Mouse (Mus musculus) layer of hippocampus, adult 18-20 months (tissue): ENCODE results near the gene Actr1b. TPM values are rescaled to one million over a fixed set of nuclear protein-coding genes. Genes with fewer than 3 reads are reported as not detected.
"Not testable (repeated sequence)": the region's sequence is repeated elsewhere in the genome, so short reads cannot be mapped to it uniquely, and the experiment has no call there.

Experiments used
- DNase-seq, 2 experiments: peaks; one replicate each; pipeline ENCODE4 v3.0.0; 2022; ENCODE audit warnings: low spot score in 2 of 2
- total RNA-seq, 2 experiments: library from RNA; stranded (reverse); gene quantifications; 2 replicates each; pipeline ENCODE4 v1.2.3; 2021

The Actr1b gene
- total RNA-seq, 2 experiments from 2014 or later: 258 to 284 TPM

DNA sequence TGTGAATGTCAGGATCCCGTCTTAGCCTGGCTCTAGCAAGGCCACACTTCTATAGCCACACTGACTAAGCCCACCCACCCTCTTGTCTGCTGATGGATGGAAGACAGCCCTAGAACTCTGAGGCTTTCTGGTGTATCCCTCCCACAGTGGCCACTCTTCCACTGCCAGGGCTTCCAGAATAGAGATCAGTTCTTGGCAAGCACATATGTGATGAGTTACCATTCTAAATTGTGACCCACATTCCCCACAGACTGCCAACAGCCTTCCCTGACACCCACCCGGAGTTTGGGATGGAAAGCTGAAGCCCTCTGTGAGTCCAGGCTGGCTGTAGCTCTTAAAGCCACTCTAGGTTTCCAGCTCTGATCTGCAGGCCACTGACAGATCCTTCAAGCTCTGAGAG lies 7.1 kb downstream of the Actr1b start:
- DNase-seq: no peak

GRCm38 (mm10) chr1:36697030-36697429 lies 17.2 kb downstream of the Actr1b start:
- DNase-seq: no peak

GRCm38 (mm10) chr1:36696411-36696810 lies 17.8 kb downstream of the Actr1b start:
- no peak for DNase-seq

GRCm38 (mm10) chr1:36694871-36695270 lies 19.4 kb downstream of the Actr1b start:
- DNase-seq: no peak

DNA sequence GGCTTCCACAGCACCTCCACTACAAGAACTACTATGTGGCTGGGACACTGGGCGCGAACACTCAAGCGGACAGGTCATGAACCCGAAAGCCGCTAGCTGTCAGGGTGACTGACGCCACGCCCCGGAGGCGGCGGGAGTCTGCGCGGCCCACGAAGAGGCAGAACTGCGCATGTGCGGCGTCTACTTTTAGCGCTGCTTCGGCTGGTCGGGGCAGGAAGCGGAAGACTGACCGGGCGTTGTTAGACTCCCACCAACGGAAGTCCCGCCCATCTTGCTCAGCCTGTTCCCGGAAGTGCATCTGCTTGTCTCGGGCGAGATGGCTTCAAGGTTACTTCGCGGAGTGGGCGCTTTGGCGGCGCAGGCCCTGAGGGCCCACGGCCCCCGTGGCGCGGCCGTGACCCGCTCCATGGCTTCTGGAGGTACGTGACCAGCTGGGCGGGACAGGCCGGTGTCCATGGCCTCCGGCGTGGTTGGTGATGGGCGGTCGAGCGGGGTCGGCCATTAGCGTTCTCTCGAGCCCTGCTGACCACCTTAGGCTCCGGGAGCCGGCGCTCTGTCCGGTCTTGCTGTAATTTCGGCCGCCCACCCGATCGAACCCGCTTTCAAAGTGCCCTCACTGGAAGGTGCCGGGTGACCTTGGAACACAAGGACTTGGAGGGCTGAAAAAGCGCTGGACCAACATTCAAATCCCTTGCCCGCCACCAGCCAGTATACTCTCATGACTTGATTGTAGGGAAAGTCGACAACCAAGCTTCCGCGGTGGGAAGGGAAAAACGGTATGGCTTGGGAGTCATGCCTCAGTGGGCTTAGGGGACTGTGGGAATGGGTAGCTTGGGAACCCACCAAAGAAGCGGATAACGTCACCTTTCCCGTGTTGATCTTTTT lies 22.7 kb downstream of the Actr1b start, which contains the start of gene Cox5b:
Gene Cox5b (plus strand): TSS at position 179 of the 885 bp plus-strand sequence.
- DNase-seq: peak; percentile 95 to 98

DNA sequence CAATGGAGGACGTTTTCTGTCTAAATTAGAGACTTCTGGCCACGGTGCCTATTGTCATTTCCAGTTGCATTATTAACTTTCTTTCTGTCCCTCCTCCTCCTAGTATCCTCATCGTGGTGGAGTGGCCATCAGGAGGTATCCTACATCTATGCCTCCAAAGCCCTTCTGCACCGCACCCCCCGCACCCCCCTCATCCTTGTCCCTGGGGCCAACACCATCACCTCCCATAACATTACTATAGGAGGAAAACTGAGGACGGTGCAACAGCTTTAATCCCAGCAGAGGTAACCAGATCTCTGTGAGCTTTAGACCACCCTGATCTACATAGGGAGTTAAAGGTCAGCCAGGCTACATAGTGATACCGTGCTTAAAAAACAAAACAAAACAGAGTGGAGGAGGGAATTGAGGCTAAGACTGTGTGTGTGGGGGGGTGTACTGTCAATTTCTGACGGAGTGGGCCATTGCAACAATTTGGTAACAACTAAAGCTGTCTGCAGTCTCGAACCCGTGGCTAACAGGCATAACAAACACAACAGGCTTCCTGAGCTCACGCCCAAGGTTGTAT lies 23.5 kb downstream of the Actr1b start:
- DNase-seq: no peak

DNA sequence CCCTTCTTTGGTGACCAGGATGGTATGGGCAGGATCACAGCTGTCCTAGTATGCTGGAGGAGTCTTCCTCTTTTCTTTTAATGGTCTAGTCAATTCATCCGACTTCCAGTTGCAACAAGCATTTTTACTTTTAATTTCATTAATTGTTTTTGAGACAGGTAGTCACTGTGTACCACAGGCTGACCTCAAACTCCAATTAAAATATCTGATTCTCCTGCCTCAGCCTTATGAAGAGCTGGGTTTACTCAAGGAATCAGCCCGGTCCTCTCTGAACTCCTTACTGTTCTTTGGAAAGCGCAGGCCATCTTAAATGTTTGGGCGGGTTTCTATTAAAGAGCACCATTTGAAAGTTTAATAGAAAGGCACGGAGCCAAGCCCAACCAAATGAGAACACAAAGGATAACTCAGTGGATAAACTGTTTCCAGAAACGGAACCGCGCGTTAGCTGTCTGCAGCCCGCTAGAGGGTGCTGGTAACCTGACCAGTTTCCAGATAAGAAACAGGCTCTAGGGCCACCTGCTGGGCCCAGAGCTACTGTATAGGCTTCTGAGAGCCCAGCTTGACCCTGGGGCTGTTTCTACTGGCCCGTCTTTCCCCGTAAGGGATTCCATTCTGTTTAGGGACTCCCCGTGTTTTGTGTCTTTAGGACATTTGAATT lies 30.3 kb downstream of the Actr1b start:
- DNase-seq: peak; percentile 56 to 90

DNA sequence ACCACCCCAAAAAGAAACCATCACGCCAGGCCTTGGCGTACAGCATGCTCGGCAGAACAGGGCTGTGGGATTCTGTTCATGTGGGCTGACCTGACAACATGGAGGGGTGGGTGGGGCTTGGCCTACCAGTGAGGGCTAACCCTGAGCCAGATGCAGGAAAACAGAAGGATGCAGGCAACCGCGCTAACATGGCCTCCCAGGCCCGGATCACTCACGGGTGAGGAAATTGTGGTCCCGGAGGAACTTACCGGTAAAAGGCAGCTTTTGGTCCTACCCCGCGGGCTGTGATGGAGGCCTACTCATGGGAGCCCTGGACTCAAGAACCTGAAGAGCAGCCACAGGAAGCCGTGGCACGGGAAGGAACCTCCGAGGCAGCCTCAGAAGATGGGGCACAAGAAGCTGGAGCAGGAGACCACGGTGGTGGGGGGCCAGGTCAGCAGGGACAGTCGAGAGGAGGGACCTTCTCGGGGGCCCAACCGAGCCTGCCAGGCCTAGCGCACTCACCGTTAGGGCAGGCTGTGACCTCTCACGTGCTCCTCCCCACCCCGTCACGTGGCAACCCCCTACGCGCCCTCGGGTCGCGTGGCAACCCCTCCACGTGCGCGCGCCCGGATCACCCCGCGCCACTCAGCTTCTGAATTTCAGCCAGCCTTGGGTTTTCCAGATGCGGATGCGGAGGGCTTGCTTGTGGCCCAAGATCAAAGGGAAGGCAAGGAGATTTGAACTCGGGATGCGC lies 31.4 kb downstream of the Actr1b start, which contains the start of gene Fam178b:
Gene Fam178b (minus strand): TSS at position 564 of the 736 bp plus-strand sequence.
- DNase-seq: no peak

GRCm38 (mm10) chr1:36680893-36681292 lies 33.3 kb downstream of the Actr1b start:
- DNase-seq: no peak

- no peak for DNase-seq
Measured at GRCm38 (mm10) chr1:36674936-36675335, 39.3 kb downstream of the Actr1b start.

- DNase-seq: peak in 1 of 2 experiments; percentile 15
Measured at GRCm38 (mm10) chr1:36672648-36673350, 41.4 kb downstream of the Actr1b start.

DNA sequence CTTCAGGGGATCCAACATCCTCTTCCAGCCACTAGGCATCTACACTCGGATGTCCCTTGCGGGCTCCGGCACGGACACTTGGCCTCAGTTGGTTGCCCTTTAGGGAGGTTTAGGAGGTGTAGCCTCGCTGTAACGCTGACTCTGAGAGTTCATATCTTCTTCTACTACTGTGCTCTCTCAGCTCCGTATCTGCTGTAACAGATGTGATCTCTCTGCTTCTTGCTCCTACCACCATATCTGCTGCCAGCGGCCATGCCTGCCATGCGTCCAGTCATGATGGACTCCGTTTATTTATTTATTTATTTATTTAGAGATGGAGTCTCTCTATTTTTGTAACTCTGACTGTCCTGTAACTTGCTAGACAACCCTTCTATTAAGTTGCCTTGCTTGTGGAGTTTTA lies 43.0 kb downstream of the Actr1b start:
- no peak for DNase-seq

GRCm38 (mm10) chr1:36670256-36670655 lies 44.0 kb downstream of the Actr1b start:
- DNase-seq: no peak

- DNase-seq: not testable (repeated sequence)
Measured at GRCm38 (mm10) chr1:36668007-36668406, 46.2 kb downstream of the Actr1b start.

DNA sequence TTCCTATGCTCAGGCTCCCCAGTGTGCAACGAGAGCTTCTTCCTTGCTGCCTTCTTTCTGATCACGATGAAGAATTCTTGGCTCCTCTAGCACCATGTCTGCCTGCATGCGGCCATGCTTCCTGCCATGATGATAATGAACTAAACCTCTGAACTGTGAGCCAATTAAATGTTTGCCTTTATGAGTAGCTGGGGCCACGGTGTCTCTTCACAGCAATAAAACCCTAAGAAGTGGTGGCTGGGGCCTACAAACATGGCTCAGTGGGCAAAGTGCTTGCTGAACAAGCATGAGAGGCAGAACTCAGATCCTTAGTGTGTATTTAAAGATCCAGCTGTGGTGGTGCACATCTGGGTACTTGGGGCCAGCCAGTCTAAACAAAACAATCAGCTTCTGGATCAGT lies 48.3 kb downstream of the Actr1b start:
- no peak for DNase-seq

DNA sequence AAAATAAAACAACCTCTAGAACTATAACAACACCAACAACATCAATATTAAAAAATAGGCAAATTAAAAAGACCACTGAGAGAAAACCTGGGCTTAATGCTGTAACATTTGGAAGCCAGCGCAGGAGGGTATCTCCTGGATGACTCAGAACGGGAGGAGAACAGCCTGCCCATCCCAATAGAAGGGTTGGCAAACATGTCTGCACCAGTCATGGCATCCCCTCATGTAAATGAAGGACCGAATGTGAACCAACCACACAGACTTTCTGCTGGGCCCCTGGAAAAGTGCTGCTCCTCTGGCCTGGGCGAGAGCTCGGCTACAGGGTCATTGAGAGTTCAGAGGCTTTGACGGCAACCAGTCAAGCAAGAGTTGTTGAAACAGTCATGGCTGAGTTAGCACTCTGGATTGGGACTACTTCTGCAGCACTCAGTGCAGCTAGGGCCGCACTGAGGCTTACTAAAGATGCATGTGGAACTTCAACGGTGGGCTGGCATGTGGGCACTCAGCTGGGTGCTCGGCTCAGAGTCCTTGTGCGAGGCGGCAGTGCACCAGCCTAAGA lies 49.0 kb downstream of the Actr1b start:
- no peak for DNase-seq

GRCm38 (mm10) chr1:36664457-36664856 lies 49.8 kb downstream of the Actr1b start:
- peak in 1 of 2 experiments; percentile 25 for DNase-seq

DNA sequence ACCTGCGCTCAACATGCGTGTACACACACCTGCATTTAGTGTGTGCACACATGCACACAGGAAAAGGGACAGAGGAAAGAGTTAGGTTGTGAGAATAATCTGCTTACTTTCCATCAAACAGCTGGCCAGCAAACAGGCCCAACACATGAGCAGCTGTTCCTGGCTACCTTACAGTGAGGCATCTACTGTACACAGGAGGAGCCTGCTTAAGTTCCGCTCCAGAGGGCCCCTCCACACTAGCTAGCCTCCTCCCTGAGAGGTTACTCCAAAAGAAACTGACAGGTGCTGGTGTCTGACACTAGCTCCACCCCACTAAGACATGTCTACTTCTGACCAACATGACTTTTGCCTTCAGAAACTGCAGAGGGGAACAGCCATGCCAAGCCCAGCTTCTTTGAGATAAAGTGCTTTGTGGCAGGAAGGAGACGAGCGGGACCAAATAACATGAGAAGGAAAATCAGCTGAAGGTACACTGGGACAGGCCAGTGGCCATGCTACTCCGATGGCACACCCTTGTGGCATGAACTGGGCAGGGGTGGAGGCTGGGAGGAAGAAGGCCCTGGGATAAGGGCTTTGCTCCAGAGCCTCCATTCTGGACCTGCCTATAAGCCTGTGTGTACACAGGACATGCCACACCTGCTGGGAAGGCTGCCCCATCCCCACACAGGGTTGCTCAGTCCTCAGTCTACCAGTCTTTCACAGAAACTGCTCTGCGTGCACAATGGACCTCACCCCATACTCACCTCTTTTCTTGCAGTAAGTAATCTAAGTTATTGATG lies 55.4 kb downstream of the Actr1b start:
- DNase-seq: no peak

GRCm38 (mm10) chr1:36657658-36658415 lies 56.4 kb downstream of the Actr1b start:
- DNase-seq: no peak
